Comparison of ENCODE assay signal across 9 mouse cellular contexts in the genomic region with DNA sequence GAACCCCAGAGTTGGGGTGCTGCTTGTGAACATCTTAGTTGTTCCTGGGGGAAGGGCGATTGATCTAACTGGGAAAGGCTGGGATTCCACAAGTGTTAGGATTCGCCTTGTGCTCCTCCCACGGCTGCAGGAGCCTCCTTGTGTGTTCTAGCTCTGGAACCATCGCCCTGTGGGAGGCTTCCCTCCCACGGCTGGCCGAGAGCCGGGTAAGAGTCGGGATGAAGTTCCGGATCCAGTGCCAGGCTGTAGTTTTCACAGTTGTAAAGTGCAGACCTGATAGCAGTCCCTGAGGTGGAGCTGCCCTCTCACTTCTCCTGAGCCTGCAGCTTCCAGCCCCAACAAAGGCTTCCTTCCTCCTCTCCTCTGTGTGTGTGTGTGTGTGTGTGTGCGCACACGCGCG. TPM values are rescaled to one million over a fixed set of nuclear protein-coding genes. Genes with fewer than 3 reads are reported as not detected.
A peak's percentile ranks its signal among the peaks of the same experiment; 100 is the strongest.
DNase-seq lines count a peak whose midpoint lies in the region; ATAC-seq and TF ChIP-seq lines count a peak whose summit lies in the region.
"Had no signal": no experiment of that assay in that cellular context is flagged by ENCODE, and none has a peak within 500 bp of the region (broad histone marks: within the 10 kb centered on the region; RNA-seq: fewer than 3 reads in every experiment).

No protein-coding gene starts in this region.

- no peak for TF ChIP-seq POLR2A in thymus, adult 2 months (IDR thresholded peaks at IDR 0.05; ENCODE audit: control insufficient read depth, extremely low read depth, insufficient read depth, low read length, poor library complexity)
- TF ChIP-seq POLR2A in small intestine, adult 2 months (IDR thresholded peaks at IDR 0.05; ENCODE audit: low read depth, low read length) = no peak

- no peak for ATAC-seq in intestine, embryonic 14.5 days (replicated peaks; ENCODE audit: low FRiP score, low TSS enrichment, low read depth)
- ATAC-seq in inflammation-experienced regulatory T-cells, adult 6 months = no peak

- H3K4me1 ChIP-seq in thymus, adult 2 months (replicated peaks; ENCODE audit: control insufficient read depth, insufficient read depth, low read length) = peaks cover 28% of the 10 kb centered on the region
- peaks cover 49% of the 10 kb centered on the region for H3K4me1 ChIP-seq in intestine, embryonic 14.5 days (replicated peaks; ENCODE audit: control insufficient read depth, insufficient read depth, low read length)
- peaks cover 34% of the 10 kb centered on the region for H3K4me1 ChIP-seq in small intestine, adult 2 months (ENCODE audit: control insufficient read depth, insufficient read depth, insufficient read length, low read length)

- H3K27ac ChIP-seq in thymus, adult 2 months (ENCODE audit: control insufficient read depth, insufficient read depth, low read length) = no peak overlapping the region
- H3K27ac ChIP-seq in intestine, embryonic 14.5 days (ENCODE audit: low read depth) = peak overlapping the region; percentile 47; the same call in 1 of the 2 replicates
- peak overlapping the region; percentile 98 for H3K27ac ChIP-seq in small intestine, adult 2 months (ENCODE audit: insufficient read depth, low read depth, low read length)
- H3K27ac ChIP-seq: macrophage had no signal

- WGBS in thymus, adult 2 months = 83% methylated on average over 13 of the region's 13 CpGs
- WGBS in intestine, embryonic 14.5 days = 48% methylated on average over 13 of the region's 13 CpGs
- WGBS in small intestine, adult 2 months = 27% methylated on average over 13 of the region's 13 CpGs

- H3K27me3 ChIP-seq in thymus, adult 2 months (ENCODE audit: control insufficient read depth, insufficient read depth, low read length) = no peaks in the 10 kb centered on the region
- no peaks in the 10 kb centered on the region for H3K27me3 ChIP-seq in intestine, embryonic 14.5 days (replicated peaks; ENCODE audit: control insufficient read depth, insufficient read depth, low read length)
- H3K27me3 ChIP-seq in small intestine, adult 2 months (ENCODE audit: control insufficient read depth, insufficient read depth, low read length) = no peaks in the 10 kb centered on the region

- H3K9ac ChIP-seq in intestine, embryonic 14.5 days (ENCODE audit: low read length) = peak overlapping the region; percentile 22; the same call in 1 of the 2 replicates

- DNase-seq in embryo, embryonic 11 days = peak; percentile 6
- no peak for DNase-seq in embryo, embryonic 10.5 days (ENCODE audit: low spot score)
- DNase-seq in thymus, adult 2 months = no peak
- no peak for DNase-seq in thymus, postnatal 10 days (ENCODE audit: low spot score in 2 of 2)
- no peak for DNase-seq in intestine, embryonic 14.5 days (ENCODE audit: low spot score)
- peak; percentile 20 for DNase-seq in liver

- peak overlapping the region; percentile 86 for H3K4me2 ChIP-seq in intestine, embryonic 14.5 days (ENCODE audit: low read length)

- no peak overlapping the region for H3K4me3 ChIP-seq in thymus, adult 2 months (ENCODE audit: control insufficient read depth, insufficient read depth, low read length)
- H3K4me3 ChIP-seq in intestine, embryonic 14.5 days (ENCODE audit: low read depth, low read length) = peak overlapping the region; percentile 20
- H3K4me3 ChIP-seq in small intestine, adult 2 months (ENCODE audit: low read depth, low read length) = peak overlapping the region; percentile 94

- H3K36me3 ChIP-seq in thymus, adult 2 months (ENCODE audit: control insufficient read depth, insufficient read depth, low read length) = no peaks in the 10 kb centered on the region
- H3K36me3 ChIP-seq in intestine, embryonic 14.5 days (ENCODE audit: control insufficient read depth, insufficient read depth, low read length) = 0 out of 2 replicates have a peak, but pooled peaks cover 4% of the 10 kb centered on the region
- peaks cover 5% of the 10 kb centered on the region for H3K36me3 ChIP-seq in small intestine, adult 2 months (ENCODE audit: control insufficient read depth, insufficient read depth, low read length)

- 0 out of 2 replicates have a peak, but pooled peaks have one; percentile 3 for TF ChIP-seq CTCF in thymus, adult 2 months (IDR thresholded peaks at IDR 0.05; ENCODE audit: borderline replicate concordance, control insufficient read depth, extremely low read depth, insufficient read depth, low read length, poor library complexity)
- no peak for TF ChIP-seq CTCF in small intestine, adult 2 months (IDR thresholded peaks at IDR 0.05; ENCODE audit: extremely low read depth, insufficient read length, insufficient replicate concordance, low read depth, low read length)

- no peaks in the 10 kb centered on the region for H3K9me3 ChIP-seq in intestine, embryonic 14.5 days (ENCODE audit: control insufficient read depth, low read length)

RNA-seq across cellular contexts. Expression of a gene that starts 2.6 kb away (rescaled TPM):
- polyA plus RNA-seq in thymus, adult 2 months (2012; rRNA removed) = 36.6 and 46.4 TPM in 2 replicates
- 160 and 164 TPM in 2 replicates for polyA plus RNA-seq in intestine, embryonic 14.5 days (2014; fragmentation: Nextera tagmentation; extraction: Ambion mirVana)
- 59.5 and 146 TPM in 2 replicates for polyA plus RNA-seq in small intestine, adult 2 months (2012; rRNA removed)
- polyA plus RNA-seq in inflammation-experienced regulatory T-cells, adult 6 months (2017; shearing (Covaris generic)) = 1 to 10 TPM; 3.5 to 6.8 (median 4.5) TPM

RNA-seq across cellular contexts. Expression of a gene that starts 2.9 kb away (rescaled TPM):
- 22.1 and 29.0 TPM in 2 replicates for polyA plus RNA-seq in thymus, adult 2 months (2012; rRNA removed)
- 14.6 and 16.3 TPM in 2 replicates for polyA plus RNA-seq in intestine, embryonic 14.5 days (2014; fragmentation: Nextera tagmentation; extraction: Ambion mirVana)
- 6.5 and 9.3 TPM in 2 replicates for polyA plus RNA-seq in small intestine, adult 2 months (2012; rRNA removed)
- polyA plus RNA-seq in inflammation-experienced regulatory T-cells, adult 6 months (2017; shearing (Covaris generic)) = 1 to 10 TPM; 2.8 to 5.2 (median 4.1) TPM

RNA-seq across cellular contexts. Expression of a gene that starts 57.9 kb away (rescaled TPM):
- polyA plus RNA-seq in thymus, adult 2 months (2012; rRNA removed) = 79.5 and 85.0 TPM in 2 replicates
- 109 and 121 TPM in 2 replicates for polyA plus RNA-seq in intestine, embryonic 14.5 days (2014; fragmentation: Nextera tagmentation; extraction: Ambion mirVana)
- polyA plus RNA-seq in small intestine, adult 2 months (2012; rRNA removed) = 37.2 and 55.8 TPM in 2 replicates
- 10 to 100 TPM; 17.9 to 19.7 (median 18.3) TPM for polyA plus RNA-seq in inflammation-experienced regulatory T-cells, adult 6 months (2017; shearing (Covaris generic))

Comparison
In these comparisons a context has a peak if more than half of its experiments do, and no peak if none do; other contexts are left out.
1. DNase-seq: peak in embryo, embryonic 11 days (single experiment) and liver (single experiment); none in embryo, embryonic 10.5 days (single experiment), thymus, adult 2 months (single experiment), thymus, postnatal 10 days (0 of 2) and intestine, embryonic 14.5 days (single experiment).